Mouse (Mus musculus): ENCODE data around the gene Aatf.
"Not testable (repeated sequence)": the region's sequence is repeated elsewhere in the genome, so short reads cannot be mapped to it uniquely, and the experiment has no call there.

The Aatf gene

GRCm38 (mm10) chr11:84440402-84440801 lies 72.9 kb downstream of the Aatf start:
- DNase-seq (ENCODE audit: low spot score), result no peak

GRCm38 (mm10) chr11:84434879-84435278 lies 78.4 kb downstream of the Aatf start:
- no peak for DNase-seq (ENCODE audit: low spot score)

DNA sequence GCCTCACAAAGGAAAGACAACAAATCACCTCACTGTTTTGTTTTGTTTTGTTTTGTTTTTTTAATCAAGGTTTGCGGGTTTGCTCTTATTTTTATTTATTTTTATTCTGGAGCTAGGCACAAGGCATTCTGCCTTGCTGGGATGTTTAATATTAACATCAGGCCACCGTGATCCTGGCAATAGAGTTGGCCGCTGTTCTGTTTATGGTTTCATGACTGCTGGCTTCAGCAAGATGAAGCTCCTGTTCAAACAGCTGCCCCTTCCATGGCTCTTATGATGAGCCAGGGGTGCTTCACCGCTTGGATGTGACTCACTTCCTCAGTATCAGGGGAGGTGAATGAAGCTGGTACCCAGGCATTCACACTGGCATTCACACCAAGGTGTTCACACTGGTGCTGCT lies 83.0 kb downstream of the Aatf start:
- no peak for DNase-seq (ENCODE audit: low spot score)

- peak; percentile 38 for DNase-seq (ENCODE audit: low spot score)
Measured at GRCm38 (mm10) chr11:84429581-84429980, 83.7 kb downstream of the Aatf start.

DNA sequence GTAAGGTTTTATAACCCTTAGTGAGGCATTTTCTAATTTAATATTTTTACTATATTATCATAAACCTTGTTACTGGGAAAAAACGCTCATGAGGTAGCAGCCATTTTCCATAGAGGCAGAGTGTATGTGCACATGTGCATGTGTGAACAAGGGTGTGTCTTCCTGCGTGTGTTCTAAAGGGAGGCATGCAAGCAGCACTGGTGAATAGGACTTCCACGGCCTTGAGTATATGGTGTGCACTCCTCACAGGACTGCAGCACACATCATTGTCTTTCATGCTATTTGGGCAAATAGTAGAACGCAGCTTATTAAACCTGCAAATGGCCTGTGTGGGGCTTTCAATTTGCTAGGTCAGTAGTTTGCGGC lies 86.7 kb downstream of the Aatf start:
- no peak for DNase-seq (ENCODE audit: low spot score)

DNA sequence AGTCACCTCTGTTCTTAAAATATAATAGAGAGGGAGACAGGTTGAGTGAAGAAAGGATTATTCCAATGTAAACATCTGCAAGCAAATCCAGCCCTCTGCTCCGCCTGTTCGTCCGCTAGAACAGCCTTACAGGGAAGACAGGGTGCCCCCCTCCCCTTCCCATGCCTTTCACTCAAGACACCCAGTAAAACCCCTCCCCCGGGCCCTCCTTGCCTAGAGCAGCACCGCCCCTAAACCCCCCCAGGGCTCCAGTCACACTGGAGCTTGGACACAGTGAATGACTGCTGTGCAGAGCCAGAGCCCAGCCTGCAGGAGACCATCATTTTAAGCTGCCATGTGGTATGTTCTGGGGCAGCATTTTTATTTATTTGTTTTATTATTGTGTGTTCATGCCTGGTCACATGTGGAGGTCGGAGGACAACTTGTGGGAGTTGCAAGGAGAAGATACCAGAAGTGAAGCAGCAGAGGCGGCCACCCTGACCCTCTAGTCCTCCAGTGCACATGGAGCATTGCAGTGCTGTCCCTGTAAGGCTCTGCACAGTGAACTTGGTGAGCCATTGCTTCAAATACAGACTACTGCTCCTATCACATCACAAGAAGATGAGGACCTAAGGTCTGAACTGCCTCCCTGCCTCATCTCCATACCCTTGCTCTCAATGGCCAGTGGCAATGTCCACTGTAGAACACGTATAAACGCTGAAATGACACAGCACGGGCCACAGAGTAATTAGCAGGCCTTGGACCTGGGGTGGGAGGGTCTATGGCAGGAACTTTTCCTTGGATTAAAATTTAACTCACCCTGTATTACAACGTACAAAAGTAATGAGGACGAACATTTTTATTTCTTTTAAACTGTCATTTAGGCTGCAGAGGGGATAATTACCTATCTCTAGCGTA lies 87.3 kb downstream of the Aatf start:
- no peak for DNase-seq (ENCODE audit: low spot score)

- DNase-seq (ENCODE audit: low spot score), result no peak
Measured at GRCm38 (mm10) chr11:84420779-84421178, 92.5 kb downstream of the Aatf start.

GRCm38 (mm10) chr11:84413111-84413510 lies 100.2 kb downstream of the Aatf start:
- no peak for DNase-seq (ENCODE audit: low spot score)

DNA sequence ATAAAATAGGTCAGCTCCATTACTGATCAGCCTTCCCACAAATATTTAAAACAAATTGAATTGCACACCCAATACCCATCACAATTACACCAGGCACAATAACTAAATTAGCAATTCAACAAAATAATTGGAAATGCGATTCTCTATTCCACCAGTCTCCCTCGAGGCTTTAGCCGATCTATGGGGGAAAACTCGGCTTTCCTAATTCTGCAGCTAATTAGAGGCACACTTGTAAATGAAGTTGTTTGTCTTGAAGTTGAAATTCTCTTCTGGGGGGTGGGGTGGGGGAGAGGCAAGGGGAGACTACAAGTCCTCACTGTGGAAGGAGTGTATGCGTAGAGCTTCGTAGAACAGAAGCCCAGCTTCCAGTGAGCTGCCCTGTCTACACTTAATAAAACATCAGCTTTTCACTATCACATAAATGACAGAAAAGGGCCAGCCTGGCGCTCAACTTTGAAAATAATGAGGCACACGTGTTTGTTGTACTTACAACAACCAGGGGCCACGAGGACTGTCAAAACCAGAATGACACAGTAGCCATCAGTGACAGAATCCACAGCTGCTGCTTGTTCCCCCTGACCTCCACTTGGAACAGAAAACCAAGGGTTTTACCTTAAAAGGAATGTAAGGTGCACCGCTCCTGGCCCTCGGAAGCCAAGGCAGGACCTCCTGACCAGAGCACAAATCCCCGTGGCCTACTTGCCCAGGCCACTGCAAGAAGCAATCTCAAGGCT lies 101.0 kb downstream of the Aatf start:
- DNase-seq (ENCODE audit: low spot score), result no peak

GRCm38 (mm10) chr11:84411642-84412018 lies 101.7 kb downstream of the Aatf start:
- DNase-seq (ENCODE audit: low spot score), result no peak

- no peak for DNase-seq (ENCODE audit: low spot score)
Measured at GRCm38 (mm10) chr11:84410879-84411641, 102.3 kb downstream of the Aatf start.

- no peak for DNase-seq (ENCODE audit: low spot score)
Measured at GRCm38 (mm10) chr11:84410383-84410782, 102.9 kb downstream of the Aatf start.

DNA sequence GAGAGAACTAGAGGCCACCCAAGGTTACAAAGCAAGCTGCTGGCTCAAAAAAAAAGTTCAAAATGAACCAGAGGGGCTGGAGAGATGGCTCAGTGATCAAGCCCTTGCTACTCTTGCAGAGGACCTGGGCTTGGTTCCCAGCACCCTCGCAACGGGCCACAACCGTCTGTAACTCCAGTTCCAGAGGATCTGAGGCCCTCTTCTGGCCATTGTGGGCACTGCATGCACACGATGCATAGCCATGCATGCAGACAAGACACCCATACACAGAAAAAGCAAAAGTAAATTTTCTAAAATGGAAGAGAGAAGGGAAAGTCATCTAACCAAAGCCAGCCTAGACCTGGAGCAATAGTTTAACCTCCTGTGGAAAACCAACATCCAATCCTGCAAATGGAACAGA lies 106.6 kb downstream of the Aatf start:
- no peak for DNase-seq (ENCODE audit: low spot score)

GRCm38 (mm10) chr11:84395010-84395409 lies 118.3 kb downstream of the Aatf start:
- DNase-seq (ENCODE audit: low spot score), result no peak

- no peak for DNase-seq (ENCODE audit: low spot score)
Measured at GRCm38 (mm10) chr11:84393571-84393970, 119.8 kb downstream of the Aatf start.

DNA sequence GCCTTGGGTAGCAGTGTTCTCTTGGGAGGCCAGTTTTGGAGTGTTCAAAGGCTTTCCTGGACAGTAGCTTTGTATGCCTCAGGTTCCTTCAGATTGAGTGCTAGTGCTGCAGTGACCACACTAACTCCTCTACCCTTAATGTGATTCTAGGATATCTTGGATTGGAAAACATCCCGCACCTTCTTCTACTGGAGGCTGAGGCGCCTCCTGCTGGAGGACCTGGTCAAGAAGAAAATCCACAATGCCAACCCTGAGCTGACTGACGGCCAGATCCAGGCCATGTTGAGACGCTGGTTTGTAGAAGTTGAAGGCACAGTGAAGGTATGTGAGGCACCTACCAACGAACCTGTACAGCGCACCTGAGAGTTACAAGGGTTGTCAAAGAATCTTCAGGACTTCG lies 121.3 kb downstream of the Aatf start:
- not testable (repeated sequence) for DNase-seq (ENCODE audit: low spot score)

DNA sequence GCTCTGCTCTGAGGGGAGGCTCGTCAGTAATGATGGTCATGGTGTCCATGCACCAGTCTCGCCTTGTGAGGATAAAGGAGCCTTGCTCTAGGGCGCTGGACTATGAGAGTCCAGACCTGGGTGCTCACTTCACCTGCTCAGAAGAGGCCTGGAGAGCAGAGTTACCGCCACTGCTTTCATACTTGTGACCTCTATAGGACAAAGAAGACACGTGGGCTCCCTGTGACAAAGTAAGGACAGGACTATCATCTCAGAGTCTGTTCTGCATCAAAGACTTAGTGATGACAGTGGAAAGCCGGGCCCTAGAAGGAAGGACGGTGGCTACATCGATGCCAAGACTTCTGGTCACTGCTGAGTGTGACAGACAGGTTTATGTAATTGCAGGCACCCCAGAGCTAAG lies 122.2 kb downstream of the Aatf start:
- no peak for DNase-seq (ENCODE audit: low spot score)

DNA sequence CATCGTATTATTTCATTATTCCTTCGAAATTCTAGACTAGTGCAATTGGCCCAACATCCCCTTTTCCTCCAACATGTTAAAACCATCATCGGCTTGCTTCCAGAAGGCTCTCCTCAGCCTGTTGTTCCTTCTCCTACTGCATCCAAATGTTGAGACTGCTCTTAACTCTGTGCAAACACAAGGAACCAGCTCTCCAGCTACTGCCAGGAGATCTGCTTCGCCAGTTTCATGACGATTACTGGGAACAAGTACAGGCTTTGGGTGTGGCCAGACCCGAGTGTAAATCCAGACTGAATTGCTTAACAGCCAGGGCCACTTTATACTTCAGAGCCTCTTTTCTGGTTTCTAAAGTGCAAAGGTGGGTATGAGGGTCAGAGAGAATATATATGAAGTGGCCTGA lies 124.0 kb downstream of the Aatf start:
- DNase-seq (ENCODE audit: low spot score), result no peak

DNA sequence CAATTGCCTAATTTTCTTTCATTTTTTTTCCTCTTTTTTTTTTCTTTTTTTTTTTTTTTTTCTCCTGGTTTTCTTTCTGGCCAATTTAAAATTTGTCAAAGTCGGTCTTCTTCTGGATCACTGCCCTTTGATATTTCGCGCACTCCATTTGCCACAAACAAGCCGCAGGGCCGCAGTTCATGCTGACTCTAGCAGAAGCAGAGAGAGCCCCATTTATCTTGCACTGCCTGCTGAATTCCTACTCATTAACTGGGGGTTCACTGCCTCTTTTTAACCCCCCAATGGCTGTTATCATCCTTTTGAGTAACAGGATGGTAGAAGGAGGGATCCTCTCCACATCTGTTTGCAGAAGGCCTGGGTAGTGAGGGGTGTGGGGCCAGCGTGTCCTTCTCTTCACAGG lies 129.4 kb downstream of the Aatf start:
- DNase-seq (ENCODE audit: low spot score), result no peak

DNA sequence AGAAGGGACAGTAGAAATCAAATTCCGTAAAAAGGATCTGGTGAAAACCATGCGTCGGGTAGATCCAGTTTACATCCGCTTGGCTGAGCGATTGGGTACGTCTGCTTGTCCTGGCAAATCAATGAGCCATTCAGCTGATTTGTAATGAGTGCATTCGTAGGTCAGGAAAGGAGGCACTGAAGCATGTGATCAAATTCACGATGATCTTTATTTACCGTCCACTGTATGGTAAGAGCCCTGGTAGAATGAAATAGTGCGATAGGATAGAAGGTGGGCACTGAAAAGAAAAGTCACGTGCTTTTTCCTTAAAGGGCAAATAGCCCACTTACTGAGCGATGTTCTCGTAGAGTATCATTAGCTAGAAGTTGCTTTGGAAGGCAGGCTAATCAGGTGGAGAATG lies 130.9 kb downstream of the Aatf start:
- no peak for DNase-seq (ENCODE audit: low spot score)

DNA sequence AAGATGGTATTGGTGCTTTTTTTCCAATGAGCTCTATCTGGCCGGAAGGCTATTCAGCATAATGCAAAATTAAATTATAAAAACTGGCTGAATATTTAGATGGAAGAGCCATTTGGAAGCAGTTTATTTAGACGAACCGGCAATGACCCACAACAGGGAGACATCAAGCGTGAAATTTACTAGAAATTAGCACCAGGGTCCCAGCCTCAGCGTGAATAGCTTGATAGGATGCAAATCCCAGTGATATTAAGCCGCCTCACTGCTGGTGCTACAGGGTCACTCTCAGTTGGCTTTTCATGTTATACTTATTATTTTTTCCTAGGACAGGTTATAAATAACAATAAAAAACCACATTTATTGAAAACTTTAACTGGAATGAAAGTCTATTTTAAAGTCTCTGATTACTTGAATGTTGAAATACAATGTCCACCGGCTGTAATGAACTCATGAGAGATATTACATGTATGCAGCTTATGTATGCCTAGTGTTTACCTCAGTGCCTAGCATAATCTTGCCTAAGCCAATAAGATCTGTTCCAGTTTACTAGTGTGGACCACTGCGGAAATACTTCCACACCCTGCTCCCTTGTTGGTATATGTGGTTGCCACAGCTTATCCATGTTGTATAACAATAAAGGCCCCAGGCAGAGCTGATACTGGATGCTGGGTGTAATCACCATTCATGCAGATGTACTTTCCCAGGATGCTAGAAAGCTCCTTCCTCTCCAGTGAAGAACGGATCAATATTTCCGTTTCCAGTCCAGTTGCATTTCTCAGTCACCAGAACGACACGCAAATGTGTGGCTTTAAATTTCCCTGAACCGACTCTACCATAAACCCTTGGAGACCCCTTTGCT lies 136.6 kb downstream of the Aatf start:
- DNase-seq (ENCODE audit: low spot score), result no peak

Measured in T-cell, adult 2 months (primary cell).